Mouse (Mus musculus) erythroblast, embryonic 14.5 days (primary cell): ENCODE measurements around the gene Rnf208.

Source experiments
- GATA1 ChIP-seq: IDR thresholded peaks from 2 replicates; pipeline ENCODE4 v1.6.1; 2012; ENCODE audit warnings: low read length, inconsistent platforms, mixed read lengths
- TAL1 ChIP-seq: IDR thresholded peaks from 3 replicates; pipeline ENCODE4 v1.6.1; 2012; ENCODE audit warnings: low read length, inconsistent platforms, mixed read lengths

- TF ChIP-seq GATA1, result no peak
- no peak for TF ChIP-seq TAL1
Measured at GRCm38 (mm10) chr2:25287927-25288649, 46.0 kb downstream of the Rnf208 start, which contains the start of gene Tmem210.
